Mouse (Mus musculus) left cerebral cortex, adult 18-20 months (tissue): Measurements from ENCODE around the gene Abca7. TPM values are rescaled to one million over a fixed set of nuclear protein-coding genes. Genes with fewer than 3 reads are reported as not detected.

ENCODE experiments used
- DNase-seq, 2 experiments: peaks; one replicate each; pipeline ENCODE4 v3.0.0; 2021 to 2022; ENCODE audit warnings: low spot score in 2 of 2, mixed read lengths in 1 of 2
- total RNA-seq, 2 experiments: library from RNA; stranded (reverse); gene quantifications; 2 replicates each; pipeline ENCODE4 v1.2.3; 2021

Gene Abca7
- total RNA-seq, 2 experiments from 2014 or later, result 13.0 to 13.7 TPM

DNA sequence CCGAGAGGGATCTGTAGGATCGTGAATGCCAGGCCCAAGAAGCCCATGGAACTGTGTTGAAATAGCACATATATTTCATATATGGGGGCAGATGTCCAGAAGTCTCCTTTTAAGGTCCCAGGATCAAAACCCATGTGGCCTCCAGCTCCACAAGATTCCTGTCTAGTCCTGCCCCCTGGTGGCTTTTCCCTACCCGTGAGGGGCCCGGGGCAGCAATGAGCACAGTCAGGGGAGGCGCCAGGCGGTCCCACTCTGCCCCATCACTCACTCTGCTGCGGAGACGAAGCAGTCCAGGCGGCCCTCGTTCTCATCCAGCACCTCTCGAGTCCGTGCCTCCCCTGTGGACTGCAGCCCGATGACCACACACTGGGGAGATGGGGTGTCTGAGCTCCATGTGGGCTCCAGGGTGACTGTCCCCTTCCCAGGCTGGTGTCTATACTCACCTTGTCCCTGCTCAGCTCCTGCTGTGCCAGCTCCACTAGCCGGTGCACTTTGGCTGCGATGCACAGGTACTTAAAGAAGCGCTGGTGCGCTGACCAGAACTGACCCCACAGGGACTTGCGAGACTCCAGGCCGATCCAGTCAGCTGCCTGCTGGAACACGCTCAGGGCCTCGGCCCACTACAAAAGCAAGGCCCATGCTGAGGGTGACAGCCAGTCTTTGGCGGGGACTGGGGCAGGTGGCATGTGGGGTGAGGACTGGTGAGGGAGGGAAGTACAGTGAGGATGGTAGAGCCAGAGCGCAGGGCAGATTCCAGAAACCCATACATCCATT is 67.8 kb downstream of the Abca7 start:
- no peak for DNase-seq

Other genes starting within 250 kb of the Abca7 start
- gene Polrmt, start 249.9 kb upstream of the Abca7 start, total RNA-seq, result 10 to 100 TPM; 50.6 to 55.3 TPM
- 1 to 10 TPM; 4.3 to 5.6 TPM for gene Fgf22, start 241.4 kb upstream of the Abca7 start, total RNA-seq
- 10 to 100 TPM; 86.7 to 98.4 TPM for gene Rnf126, start 229.5 kb upstream of the Abca7 start, total RNA-seq
- gene Fstl3, start 219.2 kb upstream of the Abca7 start, total RNA-seq, result 1 to 10 TPM; 2.7 to 3.2 TPM
- gene Prss57, start 205.5 kb upstream of the Abca7 start, total RNA-seq, result under 1 TPM; 0.63 to 0.72 TPM
- 100 to 1,000 TPM; 290 to 308 TPM for gene Palm, start 202.9 kb upstream of the Abca7 start, total RNA-seq
- under 1 TPM; 0.61 to 0.86 TPM for gene Misp, start 175.5 kb upstream of the Abca7 start, total RNA-seq
- gene Ptbp1, start 142.1 kb upstream of the Abca7 start, total RNA-seq, result 10 to 100 TPM; 54.3 to 62.5 TPM
- gene Prtn3, start 122.0 kb upstream of the Abca7 start, total RNA-seq, result 1 to 10 TPM; 2.2 to 2.3 TPM
- gene Plppr3, start 121.9 kb upstream of the Abca7 start, total RNA-seq, result 10 to 100 TPM; 55.6 to 58.0 TPM
- gene Elane, start 110.2 kb upstream of the Abca7 start, total RNA-seq, result not detected
- not detected for gene Cfd, start 105.6 kb upstream of the Abca7 start, total RNA-seq
- gene Med16, start 87.6 kb upstream of the Abca7 start, total RNA-seq, result 10 to 100 TPM; 48.6 to 63.7 TPM
- not detected for gene Gm26602, start 85.6 kb upstream of the Abca7 start, total RNA-seq
- gene Kiss1r, start 79.5 kb upstream of the Abca7 start, total RNA-seq, result 10 to 100 TPM in 1 of 2 experiments, 1 to 10 TPM in 1; 5.3 to 10.3 TPM
- gene R3hdm4, start 75.3 kb upstream of the Abca7 start, total RNA-seq, result 100 to 1,000 TPM; 307 to 318 TPM
- gene Arid3a, start 69.5 kb upstream of the Abca7 start, total RNA-seq, result 1 to 10 TPM; 5.6 to 7.2 TPM
- 10 to 100 TPM; 45.3 to 46.5 TPM for gene Wdr18, start 36.3 kb upstream of the Abca7 start, total RNA-seq
- under 1 TPM; 0.14 to 0.16 TPM for gene Grin3b, start 25.8 kb upstream of the Abca7 start, total RNA-seq
- gene Tmem259, start 12.2 kb upstream of the Abca7 start, total RNA-seq, result 100 to 1,000 TPM; 112 to 113 TPM
- gene Cnn2, start 7.9 kb upstream of the Abca7 start, total RNA-seq, result 1 to 10 TPM; 6.7 to 8.0 TPM
- 1 to 10 TPM; 3.7 to 4.1 TPM for gene Arhgap45, start 20.2 kb downstream of the Abca7 start, total RNA-seq
- gene Polr2e, start 43.3 kb downstream of the Abca7 start, total RNA-seq, result 10 to 100 TPM; 73.6 to 75.2 TPM
- 100 to 1,000 TPM; 554 to 575 TPM for gene Gpx4, start 50.7 kb downstream of the Abca7 start, total RNA-seq
- 10 to 100 TPM; 16.8 to 18.8 TPM for gene Sbno2, start 109.1 kb downstream of the Abca7 start, total RNA-seq
- gene Stk11, start 119.3 kb downstream of the Abca7 start, total RNA-seq, result 100 to 1,000 TPM; 108 to 109 TPM
- gene Atp5d, start 142.1 kb downstream of the Abca7 start, total RNA-seq, result 100 to 1,000 TPM; 367 to 371 TPM
- gene Cbarp, start 144.3 kb downstream of the Abca7 start, total RNA-seq, result 100 to 1,000 TPM; 418 to 437 TPM
- 100 to 1,000 TPM; 105 TPM for gene Midn, start 151.8 kb downstream of the Abca7 start, total RNA-seq
- 10 to 100 TPM; 89.7 to 94.6 TPM for gene Cirbp, start 169.5 kb downstream of the Abca7 start, total RNA-seq
- gene 1600002K03Rik, start 176.4 kb downstream of the Abca7 start, total RNA-seq, result 1 to 10 TPM; 6.8 to 7.0 TPM
- 1 to 10 TPM; 7.0 to 8.2 TPM for gene Efna2, start 183.0 kb downstream of the Abca7 start, total RNA-seq
- gene Mum1, start 229.9 kb downstream of the Abca7 start, total RNA-seq, result 10 to 100 TPM; 32.2 to 39.3 TPM